Mouse (Mus musculus): ENCODE results near the gene Akt1. TPM values are rescaled to one million over a fixed set of nuclear protein-coding genes. Genes with fewer than 3 reads are reported as not detected.
A peak's percentile ranks its signal among the peaks of the same experiment; 100 is the strongest.

Akt1 gene
- total RNA-seq, 2 experiments from 2014 or later: 256 to 378 TPM

DNA sequence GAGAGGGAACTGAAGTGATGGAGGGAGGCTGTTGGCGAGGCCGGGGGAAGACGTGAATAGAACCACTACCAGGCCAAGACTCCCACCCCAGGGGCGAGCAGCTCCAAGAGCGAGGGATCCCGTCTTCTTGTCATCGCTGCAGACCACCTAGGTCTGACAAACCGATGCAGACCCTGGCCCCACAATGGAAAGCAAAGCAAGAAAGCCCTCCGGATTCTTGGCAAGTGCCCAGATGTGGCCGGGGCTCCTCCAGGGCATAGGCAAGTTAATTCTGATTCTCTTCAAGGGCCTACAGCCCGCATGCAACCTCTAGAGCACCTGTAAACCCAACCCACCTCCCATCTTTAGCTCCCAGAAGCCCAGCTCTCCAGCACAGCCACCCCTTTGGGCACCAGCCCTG is 11.4 kb downstream of the Akt1 start:
- DNase-seq: no peak

DNA sequence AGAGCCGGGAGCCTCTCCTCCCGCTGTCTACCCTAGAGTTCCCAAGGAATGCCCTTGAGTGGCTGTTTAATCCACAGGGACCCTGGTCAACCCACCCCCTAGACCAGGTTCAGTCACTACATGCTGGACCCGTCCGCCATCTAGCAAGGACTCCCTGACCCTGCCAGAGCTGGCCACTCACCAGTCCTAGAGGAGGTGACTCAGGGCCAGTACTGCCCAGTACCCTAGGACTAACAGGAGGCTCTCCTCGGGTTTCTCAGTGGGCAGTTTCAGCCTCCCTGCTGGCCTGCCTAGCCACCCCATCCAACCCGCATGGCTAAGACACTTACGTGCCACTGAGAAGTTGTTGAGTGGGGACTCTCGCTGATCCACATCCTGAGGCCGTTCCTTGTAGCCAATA is 12.8 kb downstream of the Akt1 start:
- no peak for DNase-seq

DNA sequence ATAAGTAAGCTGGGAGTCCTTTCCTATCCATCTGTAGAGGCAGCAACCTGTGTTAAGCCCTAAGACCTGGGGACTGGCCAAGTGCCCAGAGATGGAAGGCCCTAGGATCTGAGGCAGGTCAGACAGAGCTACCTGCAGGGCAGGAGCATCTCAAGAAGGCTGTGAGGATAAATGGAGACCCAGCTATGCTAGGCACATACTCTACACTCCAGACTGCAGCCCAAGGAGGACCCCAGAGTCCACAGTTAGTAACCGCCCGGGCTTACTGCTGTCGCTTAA is 13.4 kb downstream of the Akt1 start:
- DNase-seq: no peak

DNA sequence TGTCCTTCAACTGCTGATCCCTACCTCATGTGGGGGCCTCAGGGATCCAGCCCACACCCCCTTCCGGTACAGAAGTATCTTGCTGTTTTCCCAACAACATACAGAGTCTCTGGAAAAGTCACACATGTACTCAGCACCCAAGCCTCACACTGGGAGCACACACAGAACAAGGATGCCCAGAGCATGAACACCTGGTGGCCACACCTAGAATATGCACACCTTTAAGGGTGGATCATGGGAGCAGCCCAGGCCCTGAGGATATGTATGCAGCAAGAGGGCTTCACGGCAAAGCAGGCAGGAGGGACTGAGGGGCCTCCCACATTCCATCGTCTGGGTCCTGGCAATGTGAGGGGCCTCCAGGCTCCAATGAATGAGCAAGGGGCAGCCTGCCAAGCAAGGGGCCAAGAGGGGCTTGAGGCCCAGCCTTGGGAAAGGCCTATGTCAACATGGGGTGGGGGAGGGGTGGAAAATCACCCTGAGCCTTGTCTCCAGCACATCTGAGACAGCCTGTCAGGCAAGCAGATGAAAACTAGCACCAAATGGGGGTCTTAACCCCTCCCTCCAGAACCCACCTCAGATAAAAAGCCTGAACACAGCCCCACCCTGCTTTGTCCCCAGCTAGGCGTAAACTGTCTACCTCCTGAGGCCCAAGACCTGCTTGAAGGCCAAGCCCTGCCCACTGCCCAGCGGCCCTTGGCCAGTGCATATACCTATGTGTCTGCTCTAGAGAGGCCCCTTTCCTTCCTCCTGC is 13.9 kb downstream of the Akt1 start:
- DNase-seq: no peak

DNA sequence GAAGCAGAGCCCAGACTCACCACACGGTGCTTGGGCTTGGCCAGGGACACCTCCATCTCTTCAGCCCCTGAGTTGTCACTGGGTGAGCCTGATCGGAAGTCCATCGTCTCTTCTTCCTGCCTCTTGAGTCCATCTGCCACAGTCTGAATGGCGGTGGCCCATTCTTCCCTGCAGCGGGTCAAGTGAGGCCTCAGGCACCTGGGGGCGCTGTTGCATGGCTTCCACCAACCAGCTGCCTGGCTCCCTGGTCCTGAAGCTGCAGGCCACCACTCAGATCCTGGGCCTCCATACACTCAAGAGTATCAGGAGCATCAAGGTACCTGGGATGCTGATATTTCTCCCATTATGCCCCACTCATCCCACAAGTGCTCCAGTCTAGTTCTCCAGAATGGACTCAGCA is 15.6 kb downstream of the Akt1 start:
- DNase-seq: peak; percentile 84 to 88

DNA sequence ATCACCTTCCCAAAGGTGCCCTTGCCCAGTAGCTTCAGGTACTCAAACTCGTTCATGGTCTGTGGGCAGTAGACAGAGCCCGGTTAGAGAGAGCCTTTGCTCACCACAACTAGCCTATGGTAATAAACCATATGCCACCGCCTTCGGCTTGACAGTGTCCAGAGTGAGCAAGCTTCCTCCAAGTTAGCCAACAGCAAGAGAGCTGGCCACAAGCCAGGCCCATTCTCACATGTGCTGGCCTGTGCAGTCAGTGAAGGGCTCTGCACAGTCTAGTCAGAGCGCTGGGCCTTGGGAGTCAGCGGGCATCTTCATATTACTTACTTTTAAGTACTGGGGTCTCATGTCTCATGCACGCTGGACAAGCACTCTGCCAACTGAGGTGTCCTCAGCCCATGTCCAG is 16.1 kb downstream of the Akt1 start:
- DNase-seq: peak; percentile 74 to 87

DNA sequence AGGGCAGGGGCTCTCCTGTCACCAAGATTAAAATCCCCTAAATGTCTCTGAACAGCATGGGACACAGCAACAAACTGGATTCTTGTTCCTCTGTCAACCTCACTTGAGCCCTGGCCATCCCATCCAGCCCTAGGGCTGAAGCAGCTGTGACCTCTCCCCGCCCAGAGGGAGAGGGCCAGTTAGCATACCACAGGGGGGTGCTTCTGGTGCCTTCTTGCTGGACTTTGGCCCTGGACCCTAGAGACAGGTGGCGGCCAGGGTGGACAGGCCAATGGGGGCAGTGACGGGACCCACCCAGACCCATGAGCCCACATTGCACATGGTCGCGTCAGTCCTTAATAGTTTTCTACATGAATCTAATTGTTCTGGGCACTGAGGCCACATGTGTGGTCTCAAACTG is 20.6 kb downstream of the Akt1 start:
- no peak for DNase-seq

DNA sequence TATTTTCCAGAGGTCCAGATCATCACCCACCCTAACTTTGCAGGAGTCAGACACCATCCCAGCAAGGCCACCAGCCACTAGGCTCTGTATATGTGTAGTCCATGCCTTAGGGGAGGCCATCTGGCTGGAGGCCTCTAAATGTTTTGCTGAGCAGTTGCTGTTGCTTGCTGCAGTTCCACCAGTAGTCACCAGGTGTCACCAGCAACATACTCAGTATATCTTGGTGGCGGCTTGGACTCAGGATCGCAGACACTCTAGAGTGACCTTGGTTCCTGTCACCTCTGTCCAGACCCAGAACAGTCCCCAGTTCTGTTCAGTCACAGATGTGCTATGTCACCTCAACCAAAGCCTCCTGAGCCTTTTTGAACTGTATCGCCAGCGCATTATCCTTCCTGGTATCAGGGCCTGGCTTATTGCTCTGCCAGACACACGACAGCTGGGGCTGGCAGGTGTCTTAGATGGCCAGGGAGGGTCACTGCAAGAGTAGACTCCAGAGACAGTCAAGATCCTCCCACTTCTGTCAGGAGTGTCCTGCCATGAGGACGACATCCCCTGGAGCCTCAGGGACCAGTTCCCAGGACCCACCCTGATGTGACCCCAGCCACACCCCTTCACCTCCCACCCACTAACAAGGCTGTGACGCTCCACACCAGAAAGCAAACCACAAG is 21.4 kb downstream of the Akt1 start:
- peak; percentile 85 to 89 for DNase-seq

DNA sequence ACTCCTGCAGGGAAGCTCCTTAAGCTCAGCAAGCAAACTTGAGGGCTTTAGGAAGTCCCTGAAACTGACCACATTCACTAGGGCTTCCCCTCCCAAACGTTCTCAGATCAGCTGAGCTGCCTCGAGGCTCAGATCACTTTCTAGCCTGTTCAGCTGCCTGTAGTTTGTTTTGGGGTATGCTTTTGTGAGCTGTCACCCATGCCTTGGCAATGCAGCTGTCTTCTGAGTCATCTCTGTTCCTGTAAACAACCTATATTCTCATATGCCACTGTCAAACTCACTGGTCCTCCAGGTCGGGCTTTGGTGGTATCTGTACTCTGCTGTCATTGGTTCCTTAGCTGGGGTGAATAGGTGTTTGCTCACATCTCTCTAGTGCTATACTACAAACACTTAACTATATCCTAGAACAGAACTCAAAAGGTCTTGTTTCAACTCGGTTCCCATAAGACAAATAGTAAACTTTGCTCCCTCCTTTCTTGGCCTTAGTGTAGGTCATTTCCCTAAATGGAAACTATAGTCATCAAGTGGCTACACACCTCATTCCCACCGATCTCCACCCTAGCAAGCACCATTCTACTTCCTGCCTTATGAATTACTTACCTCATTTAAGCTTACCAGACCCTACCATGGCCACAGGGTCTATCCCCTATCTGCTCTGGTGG is 22.8 kb downstream of the Akt1 start:
- no peak for DNase-seq

DNA sequence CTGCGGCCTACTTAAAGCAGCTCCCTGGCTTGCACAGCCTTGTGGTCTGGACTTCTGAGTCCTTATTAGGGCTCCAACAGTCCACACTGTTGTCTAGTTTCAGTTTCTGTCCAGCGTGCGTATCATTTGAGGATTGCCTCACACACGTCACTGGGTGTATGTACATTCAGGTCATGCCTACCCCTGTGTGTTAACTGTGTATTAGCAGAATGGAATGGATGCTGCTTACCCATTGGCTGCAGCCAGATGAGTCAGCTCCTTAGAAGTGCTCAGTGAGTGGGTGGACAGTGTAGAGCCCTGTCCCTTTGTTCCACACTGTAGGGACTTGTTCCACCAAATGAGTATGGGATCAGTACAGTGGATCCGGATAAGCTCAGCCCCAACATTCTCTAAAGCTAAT is 26.6 kb downstream of the Akt1 start:
- no peak for DNase-seq

DNA sequence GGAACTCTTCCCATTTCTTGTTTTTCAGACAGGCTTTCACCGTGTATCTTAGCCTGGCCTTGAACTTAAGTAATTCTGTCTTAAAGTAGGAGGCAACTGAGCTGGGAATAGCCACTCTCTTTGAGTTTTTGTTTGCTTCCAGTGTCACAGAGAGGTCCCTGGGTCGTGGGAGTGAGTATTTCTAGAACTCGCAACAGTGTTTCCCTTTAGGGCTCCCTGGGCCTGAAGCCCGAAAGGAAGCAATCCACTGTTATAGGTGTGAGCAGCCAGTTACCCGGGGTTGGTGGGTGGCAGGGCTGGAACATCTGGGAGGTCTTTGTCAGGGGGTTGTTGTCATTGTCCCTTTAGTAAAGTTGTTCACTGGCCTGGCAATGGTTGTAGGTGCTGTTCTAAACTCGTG is 28.5 kb downstream of the Akt1 start:
- no peak for DNase-seq

DNA sequence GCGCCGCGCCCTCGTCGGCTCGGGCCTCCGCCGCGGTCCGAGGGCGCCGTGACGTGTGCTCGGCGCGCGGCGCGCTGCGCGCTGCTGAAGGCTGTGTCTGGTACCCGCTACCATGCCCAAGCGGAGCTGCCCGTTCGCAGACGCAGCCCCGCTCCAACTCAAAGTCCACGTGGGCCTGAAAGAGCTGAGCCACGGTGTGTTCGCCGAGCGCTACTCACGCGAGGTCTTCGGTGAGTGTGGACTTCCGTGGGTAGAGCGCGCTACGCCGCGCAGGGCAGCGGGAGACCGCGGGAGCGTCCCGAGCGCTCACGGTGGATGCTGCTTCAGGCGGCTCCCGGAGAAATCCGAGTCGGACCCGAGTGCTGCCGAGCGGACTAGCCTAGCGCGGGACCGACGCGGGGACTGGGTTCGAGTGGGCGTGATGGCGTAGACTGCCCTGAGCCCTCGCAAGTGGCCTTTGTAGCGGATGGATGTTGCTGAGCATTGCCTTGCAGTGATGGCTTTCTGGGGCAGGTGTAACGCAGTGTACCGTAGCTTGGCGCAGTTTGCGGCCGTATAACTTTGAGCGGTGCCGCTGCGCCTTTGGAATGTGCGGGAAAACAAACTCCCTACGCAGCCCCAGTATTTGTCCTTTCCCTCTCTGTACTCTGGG is 29.7 kb downstream of the Akt1 start:
- DNase-seq: peak; percentile 49 to 60

DNA sequence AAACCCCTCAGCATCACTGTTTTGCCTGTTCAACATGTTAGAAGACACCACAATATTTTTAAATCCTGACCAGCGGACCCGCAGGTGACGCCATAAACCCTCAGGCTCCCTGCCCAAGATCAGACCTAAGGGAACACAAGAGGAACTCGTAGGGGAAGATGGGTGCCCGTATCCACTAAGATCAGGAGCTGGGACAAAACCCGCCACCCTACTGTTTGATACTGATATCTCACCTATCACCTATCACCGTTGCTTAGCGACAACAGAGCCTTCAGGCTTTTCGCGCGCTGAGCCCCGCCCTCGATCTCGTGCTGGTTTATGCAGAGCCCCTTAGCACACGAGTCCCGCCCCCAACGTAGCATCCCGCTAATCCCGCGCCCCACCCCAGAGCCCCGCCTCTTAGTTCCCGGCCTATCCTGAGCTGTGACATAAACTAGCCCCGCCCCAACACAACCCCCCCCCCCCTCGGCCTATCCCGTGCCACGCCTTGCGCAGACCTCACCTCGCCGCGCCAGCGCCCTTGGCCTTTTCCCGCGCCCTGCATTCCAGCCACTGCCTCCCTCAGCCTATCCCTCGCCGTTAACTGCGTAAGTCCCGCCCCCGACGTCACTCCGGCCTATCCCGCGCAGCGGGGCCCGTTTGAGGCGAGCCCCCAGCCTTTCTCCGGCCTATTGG is 30.4 kb downstream of the Akt1 start, which contains the start of gene Siva1:
Gene Siva1 (plus strand): TSS at position 500 of the 675 bp plus-strand sequence.
- DNase-seq: peak; percentile 100

DNA sequence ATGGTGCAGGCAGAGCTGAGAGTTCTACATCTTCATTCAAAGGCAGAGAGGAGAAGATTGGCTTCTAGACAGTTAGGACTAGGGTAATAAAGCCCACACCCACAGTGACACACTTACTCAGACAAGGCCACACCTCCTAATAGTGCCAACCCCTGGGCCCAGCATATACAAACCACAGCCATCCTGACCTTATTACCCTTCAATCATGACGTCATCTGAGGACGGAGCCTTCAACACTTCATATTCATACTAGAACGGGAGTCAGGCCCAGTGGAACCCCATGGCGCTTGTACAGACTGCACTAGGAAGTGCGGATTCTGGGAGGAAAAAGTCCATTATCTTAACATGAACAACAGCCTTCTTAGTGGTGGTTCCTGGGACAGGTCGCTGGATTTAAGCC is 31.6 kb downstream of the Akt1 start:
- no peak for DNase-seq

DNA sequence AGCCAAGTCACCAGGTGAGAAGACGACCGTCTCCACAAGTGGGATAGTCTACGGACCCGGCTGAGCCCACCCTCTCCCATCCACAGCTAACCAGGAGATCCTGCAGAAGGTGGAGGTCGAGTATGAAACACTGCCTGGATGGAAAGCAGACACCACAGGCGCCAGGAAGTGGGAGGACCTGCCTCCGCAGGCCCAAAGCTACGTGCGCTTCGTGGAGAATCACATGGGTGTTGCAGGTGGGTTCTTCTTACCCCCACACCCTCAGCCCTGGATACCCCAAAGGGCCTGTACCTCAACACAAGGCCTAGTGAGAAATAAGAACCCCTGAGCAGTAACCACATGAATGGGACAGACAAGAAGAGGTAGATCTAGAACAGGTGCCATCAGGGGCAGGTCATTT is 35.2 kb downstream of the Akt1 start:
- no peak for DNase-seq

DNA sequence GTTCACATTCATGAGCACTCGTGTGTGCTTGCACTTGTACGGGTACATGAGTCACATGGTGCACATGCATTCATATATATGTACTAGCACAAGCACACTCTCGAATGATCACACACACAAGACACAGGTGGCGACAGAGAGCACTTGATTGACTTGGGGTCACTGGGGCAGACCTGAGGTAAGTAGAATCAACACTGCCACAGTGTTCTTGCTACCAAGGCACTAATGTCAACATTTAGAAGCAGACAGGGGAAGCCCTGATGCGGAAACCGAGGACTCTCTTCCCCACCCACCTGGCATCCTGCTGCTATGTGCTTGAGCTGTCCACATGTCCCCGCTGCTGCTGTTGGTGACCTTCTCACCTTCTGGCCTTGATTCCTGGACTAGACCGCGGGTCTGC is 41.0 kb downstream of the Akt1 start:
- no peak for DNase-seq

DNA sequence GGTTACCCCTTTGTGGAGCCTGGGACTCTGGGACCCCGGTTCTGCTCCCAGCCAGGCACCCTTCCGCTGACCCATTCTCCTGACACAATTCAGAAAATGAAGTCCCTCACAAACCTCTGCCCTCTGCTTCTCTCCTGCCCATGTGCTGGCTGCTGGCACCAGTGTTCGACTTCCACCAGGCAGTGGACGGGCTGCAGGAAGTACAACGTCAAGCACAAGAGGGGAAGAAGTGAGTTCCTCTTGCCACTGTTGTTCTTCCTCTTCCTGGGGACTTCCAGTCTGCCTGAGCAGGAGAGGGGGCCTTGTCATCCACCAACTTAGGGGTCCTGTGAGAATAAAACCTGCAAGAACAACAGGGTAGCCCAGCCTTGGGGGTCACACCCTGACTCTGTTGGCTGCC is 41.8 kb downstream of the Akt1 start:
- no peak for DNase-seq

DNA sequence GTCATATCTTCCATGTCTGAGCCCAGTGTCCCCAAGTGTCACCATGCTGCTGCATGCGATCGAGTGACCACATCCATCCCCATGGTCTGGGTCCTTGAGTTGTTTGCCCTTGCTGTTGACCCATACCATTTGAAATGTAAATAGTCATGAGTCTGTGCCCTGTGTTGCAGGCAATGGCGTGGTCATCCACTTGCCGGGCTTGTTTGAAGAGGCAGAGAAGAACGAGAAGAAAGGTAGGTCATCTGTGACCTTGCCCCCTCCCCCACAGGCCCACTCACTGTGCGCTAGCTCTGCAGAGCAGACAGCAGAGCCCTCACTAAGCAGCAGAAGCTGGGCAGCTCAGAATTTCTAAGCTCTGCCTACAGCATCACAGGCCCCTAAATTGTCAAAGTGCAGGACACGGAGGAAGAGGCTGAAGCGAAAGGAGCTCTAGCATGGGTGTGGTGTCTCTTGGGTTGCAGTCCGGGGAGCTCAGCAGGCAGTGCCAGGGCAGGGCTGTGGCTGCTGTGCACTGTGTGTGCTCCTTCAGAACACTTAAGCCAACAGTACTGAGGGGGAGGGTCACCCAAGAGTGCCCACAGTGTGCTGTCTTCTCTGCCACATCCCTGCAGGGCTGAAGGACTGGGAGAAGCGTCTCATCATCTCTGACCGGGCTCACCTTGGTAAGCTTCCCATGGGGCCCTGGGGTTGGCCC is 42.5 kb downstream of the Akt1 start:
- no peak for DNase-seq

DNA sequence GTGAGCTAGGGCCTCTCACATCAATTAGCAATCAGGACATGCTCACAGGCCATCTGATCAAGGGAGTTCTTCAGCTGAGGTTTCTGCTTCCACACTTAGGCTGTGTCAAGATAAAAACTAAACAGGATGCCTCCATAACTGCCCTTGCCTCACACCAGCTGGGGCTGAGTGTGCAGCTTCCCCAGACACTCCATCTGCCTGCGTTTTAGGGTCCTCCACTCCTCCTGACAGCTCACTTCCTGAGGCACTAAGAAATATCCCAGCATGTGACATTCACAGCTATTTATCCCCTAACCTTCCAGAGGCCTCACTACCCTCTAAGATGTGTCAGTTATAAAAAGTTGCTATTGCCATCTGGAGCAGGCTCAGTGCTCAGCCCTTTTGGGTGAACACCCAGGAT is 43.2 kb downstream of the Akt1 start:
- no peak for DNase-seq

DNA sequence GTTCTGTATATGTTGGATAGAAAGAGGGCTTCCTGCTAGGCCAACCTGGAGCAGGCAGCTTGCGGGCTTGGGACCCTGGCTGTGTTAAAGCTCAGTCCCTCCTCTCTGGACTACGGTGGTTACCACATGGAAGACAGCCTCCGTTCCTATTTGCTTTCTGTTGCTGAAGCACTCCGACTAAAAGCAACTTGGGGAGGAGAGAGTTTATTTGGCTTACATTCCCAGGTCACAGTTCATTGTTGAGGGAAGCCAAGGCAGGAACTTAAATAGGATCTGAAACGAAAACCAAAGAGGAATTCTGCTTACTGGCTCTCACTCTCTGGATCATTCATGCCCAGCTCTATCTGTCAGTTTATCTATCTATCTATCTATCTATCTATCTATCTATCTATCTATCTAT is 43.9 kb downstream of the Akt1 start:
- DNase-seq: no peak

DNA sequence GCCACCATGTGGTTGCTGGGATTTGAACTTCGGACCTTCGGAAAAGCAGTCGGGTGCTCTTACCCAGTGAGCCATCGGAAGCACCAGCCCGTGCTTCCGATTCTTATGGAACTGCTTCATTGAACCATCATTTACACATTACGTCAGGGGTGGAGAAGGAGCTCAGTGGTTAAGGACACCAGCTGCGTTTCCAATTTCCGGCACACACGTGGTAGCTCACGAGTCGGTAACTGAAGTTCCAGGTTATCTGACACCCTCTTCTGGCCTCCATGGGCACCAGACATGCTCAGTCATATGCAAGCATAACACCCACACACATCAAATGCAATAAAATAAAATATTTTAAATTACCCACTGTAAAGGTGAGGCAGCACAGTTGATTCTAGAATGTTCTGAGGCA is 44.7 kb downstream of the Akt1 start:
- DNase-seq: no peak

All from adrenal gland, postnatal 36 days (tissue).